Comparison of ENCODE assay signal across 8 mouse cellular contexts in the genomic region with DNA sequence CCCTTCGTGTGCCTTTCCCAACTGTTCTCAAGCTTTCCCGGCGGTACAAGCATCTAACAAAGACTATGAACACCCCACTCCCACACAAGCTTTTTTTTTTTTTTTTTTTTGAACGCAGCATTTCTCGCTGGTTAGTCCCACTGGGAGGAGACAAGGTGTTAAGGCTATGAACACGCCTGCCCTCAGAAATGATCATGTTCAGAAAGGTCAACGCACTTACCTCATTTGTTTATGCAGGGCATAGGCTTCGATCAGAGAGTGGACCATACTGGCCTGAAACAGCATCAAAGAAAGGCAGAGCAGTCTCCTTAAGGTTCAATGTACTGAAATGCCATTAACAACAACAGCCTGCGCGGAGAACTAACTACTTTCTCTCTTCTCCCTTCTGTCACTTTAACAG. TPM values are rescaled to one million over a fixed set of nuclear protein-coding genes. Genes with fewer than 3 reads are reported as not detected.
DNase-seq lines count a peak whose midpoint lies in the region; ATAC-seq lines count a peak whose summit lies in the region.

No protein-coding gene starts in this region.

- peak overlapping the region; percentile 26 for H3K9ac ChIP-seq in forebrain, embryonic 14.5 days (ENCODE audit: low read length)
- peak overlapping the region; percentile 63 for H3K9ac ChIP-seq in liver, embryonic 16.5 days (ENCODE audit: low read depth, low read length)

- H3K4me2 ChIP-seq in forebrain, embryonic 14.5 days (ENCODE audit: low read length), result peak overlapping the region; percentile 53
- H3K4me2 ChIP-seq in liver, embryonic 16.5 days (ENCODE audit: low read depth, low read length), result peak overlapping the region; percentile 59

- H3K36me3 ChIP-seq in heart, embryonic 10.5 days, result 0 out of 2 replicates have a peak, but pooled peaks cover 5% of the 10 kb centered on the region
- 0 out of 2 replicates have a peak, but pooled peaks cover under 1% of the 10 kb centered on the region for H3K36me3 ChIP-seq in forebrain, embryonic 14.5 days (ENCODE audit: control insufficient read depth, insufficient read depth, low read length)
- no peaks in the 10 kb centered on the region for H3K36me3 ChIP-seq in liver, embryonic 16.5 days (ENCODE audit: control insufficient read depth, insufficient read depth)

- H3K4me3 ChIP-seq in heart, embryonic 10.5 days, result peak overlapping the region; percentile 62
- peak overlapping the region; percentile 42 for H3K4me3 ChIP-seq in forebrain, embryonic 14.5 days (ENCODE audit: low read depth, low read length)
- peak overlapping the region; percentile 66 for H3K4me3 ChIP-seq in liver, embryonic 16.5 days (ENCODE audit: low read depth, low read length)

- no peak overlapping the region for H3K27ac ChIP-seq in heart, embryonic 10.5 days
- H3K27ac ChIP-seq in forebrain, embryonic 14.5 days (ENCODE audit: low read depth, low read length), result no peak overlapping the region
- H3K27ac ChIP-seq in liver, embryonic 16.5 days (ENCODE audit: low read length), result no peak overlapping the region

- peak; percentile 3 for ATAC-seq in CD4-positive, CD25-positive, alpha-beta regulatory T cell, adult 4 months
- ATAC-seq in forebrain, embryonic 14.5 days, result no peak
- no peak for ATAC-seq in liver, embryonic 16.5 days (ENCODE audit: low read depth)

- intact Hi-C loops in heart, postnatal 14 days (cut with DNase I), result no loop called here

- no peaks in the 10 kb centered on the region for H3K4me1 ChIP-seq in heart, embryonic 10.5 days
- H3K4me1 ChIP-seq in forebrain, embryonic 14.5 days (ENCODE audit: control insufficient read depth, insufficient read depth, low read length), result no peaks in the 10 kb centered on the region
- H3K4me1 ChIP-seq in liver, embryonic 16.5 days (ENCODE audit: control insufficient read depth, low read depth, low read length), result no peaks in the 10 kb centered on the region

- DNase-seq in heart, embryonic 10.5 days (ENCODE audit: low spot score), result no peak
- DNase-seq in heart, postnatal 14 days, result no peak
- no peak for DNase-seq in forebrain, embryonic 14.5 days (ENCODE audit: low spot score)
- no peak for DNase-seq in MN1 (ENCODE audit: low spot score)
- no peak for DNase-seq in cerebellum, adult 9-10 months
- DNase-seq in urinary bladder, postnatal 10 days (ENCODE audit: low spot score), result no peak

- H3K9me3 ChIP-seq in heart, embryonic 10.5 days, result no peaks in the 10 kb centered on the region
- H3K9me3 ChIP-seq in forebrain, embryonic 14.5 days (replicated peaks; ENCODE audit: control insufficient read depth, low read length), result no peaks in the 10 kb centered on the region
- no peaks in the 10 kb centered on the region for H3K9me3 ChIP-seq in liver, embryonic 16.5 days (replicated peaks; ENCODE audit: control insufficient read depth, low read length)

- WGBS in heart, embryonic 10.5 days, result 32% methylated on average over 10 of the region's 10 CpGs
- 37% methylated on average over 10 of the region's 10 CpGs for WGBS in forebrain, embryonic 14.5 days
- WGBS in liver, embryonic 16.5 days (ENCODE audit: insufficient replicate concordance), result 30% methylated on average over 10 of the region's 10 CpGs

- H3K27me3 ChIP-seq in heart, embryonic 10.5 days (ENCODE audit: insufficient read depth, poor library complexity, severe bottlenecking), result peaks cover 12% of the 10 kb centered on the region; the same call in 1 of the 2 replicates
- no peaks in the 10 kb centered on the region for H3K27me3 ChIP-seq in forebrain, embryonic 14.5 days (replicated peaks; ENCODE audit: control insufficient read depth, insufficient read depth, low read length)
- no peaks in the 10 kb centered on the region for H3K27me3 ChIP-seq in liver, embryonic 16.5 days (ENCODE audit: control insufficient read depth, insufficient read depth, low read depth, low read length)

RNA-seq across cellular contexts. Expression of a gene that starts 1.0 kb away (rescaled TPM):
- 4.8 and 6.2 TPM in 2 replicates for polyA plus RNA-seq in heart, embryonic 10.5 days (2016; fragmentation: Nextera tagmentation; extraction: Ambion mirVana)
- total RNA-seq in heart, postnatal 14 days (2021), result 1 to 10 TPM; 4.7 to 5.1 TPM
- polyA plus RNA-seq in CD4-positive, CD25-positive, alpha-beta regulatory T cell, adult 4 months (2017; shearing (Covaris generic)), result 10 to 100 TPM in 1 of 2 experiments, 1 to 10 TPM in 1; 8.6 to 20.1 TPM
- polyA plus RNA-seq in forebrain, embryonic 14.5 days (2014; fragmentation: Nextera tagmentation; extraction: Ambion mirVana), result 3.1 and 3.5 TPM in 2 replicates
- polyA plus RNA-seq in liver, embryonic 16.5 days (2015; fragmentation: Nextera tagmentation; extraction: Ambion mirVana), result 2.0 and 2.1 TPM in 2 replicates
